Mouse (Mus musculus): ENCODE measurements around the gene Gsdma3. TPM values are rescaled to one million over a fixed set of nuclear protein-coding genes. Genes with fewer than 3 reads are reported as not detected.

Gsdma3 gene
- not detected in 2 replicates for polyA plus RNA-seq (2014; fragmentation: Nextera tagmentation; extraction: Ambion mirVana)

GRCm38 (mm10) chr11:98625611-98626410 is at the start of gene Gsdma3, which contains the start of gene Gm12355:
Gsdma3 (plus strand) TSS chr11:98626360.
Gm12355 (minus strand) TSS chr11:98625661.
- ATAC-seq (ENCODE audit: insufficient number of reproducible peaks, low FRiP score, low TSS enrichment, low read depth) (no peak), DNase-seq (ENCODE audit: low spot score) (no peak)
- Histone ChIP-seq H3K4me2 (ENCODE audit: low read depth, severe bottlenecking) (no peak within 1 kb of the TSS), H3K36me3 (ENCODE audit: control insufficient read depth, insufficient read depth, low read length) (no peaks in the 10 kb centered on the region), H3K4me3 (ENCODE audit: low read depth, low read length) (no peak within 1 kb of the TSS), H3K27ac (replicated peaks; ENCODE audit: low read depth, low read length) (no peak within 1 kb of the TSS), H3K4me1 (ENCODE audit: control insufficient read depth, insufficient read depth, low read length) (no peaks in the 10 kb centered on the region), H3K27me3 (ENCODE audit: control insufficient read depth, insufficient read depth, low read length) (no peaks in the 10 kb centered on the region), H3K9ac (ENCODE audit: low read length) (no peak within 1 kb of the TSS), H3K9me3 (ENCODE audit: control insufficient read depth, low read length) (no peaks in the 10 kb centered on the region)
- WGBS: 91% methylated on average over 10 of the region's 10 CpGs

GRCm38 (mm10) chr11:98577776-98578175 is 48.4 kb upstream of the Gsdma3 start:
- Histone ChIP-seq H3K27me3 (ENCODE audit: control insufficient read depth, insufficient read depth, low read length) (no peaks in the 10 kb centered on the region), H3K4me2 (ENCODE audit: low read depth, severe bottlenecking) (no peak overlapping the region), H3K9ac (ENCODE audit: low read length) (no peak overlapping the region), H3K27ac (replicated peaks; ENCODE audit: low read depth, low read length) (no peak overlapping the region), H3K9me3 (ENCODE audit: control insufficient read depth, low read length) (no peaks in the 10 kb centered on the region), H3K4me3 (ENCODE audit: low read depth, low read length) (no peak overlapping the region), H3K36me3 (ENCODE audit: control insufficient read depth, insufficient read depth, low read length) (peaks cover 3% of the 10 kb centered on the region; the same call in 1 of the 2 replicates), H3K4me1 (ENCODE audit: control insufficient read depth, insufficient read depth, low read length) (no peaks in the 10 kb centered on the region)
- ATAC-seq (ENCODE audit: insufficient number of reproducible peaks, low FRiP score, low TSS enrichment, low read depth) (no peak), DNase-seq (ENCODE audit: low spot score) (no peak)
- 86% methylated on average over 5 of the region's 5 CpGs for WGBS

GRCm38 (mm10) chr11:98580301-98581121 is 45.6 kb upstream of the Gsdma3 start:
- no peak overlapping the region for H3K4me3 ChIP-seq (ENCODE audit: low read depth, low read length)
- H3K36me3 ChIP-seq (ENCODE audit: control insufficient read depth, insufficient read depth, low read length): peaks cover 5% of the 10 kb centered on the region; the same call in 1 of the 2 replicates
- DNase-seq (ENCODE audit: low spot score): no peak
- ATAC-seq (ENCODE audit: insufficient number of reproducible peaks, low FRiP score, low TSS enrichment, low read depth): no peak
- no peak overlapping the region; the same call in 1 of the 2 replicates for H3K27ac ChIP-seq (replicated peaks; ENCODE audit: low read depth, low read length)
- H3K9me3 ChIP-seq (ENCODE audit: control insufficient read depth, low read length): no peaks in the 10 kb centered on the region
- no peaks in the 10 kb centered on the region for H3K27me3 ChIP-seq (ENCODE audit: control insufficient read depth, insufficient read depth, low read length)
- no peak overlapping the region for H3K4me2 ChIP-seq (ENCODE audit: low read depth, severe bottlenecking)
- no peak overlapping the region for H3K9ac ChIP-seq (ENCODE audit: low read length)
- WGBS: 83% methylated on average over 16 of the region's 16 CpGs
- peaks cover 4% of the 10 kb centered on the region; the same call in 1 of the 2 replicates for H3K4me1 ChIP-seq (ENCODE audit: control insufficient read depth, insufficient read depth, low read length)

- Histone ChIP-seq H3K4me3 (ENCODE audit: low read depth, low read length) (no peak overlapping the region), H3K27ac (replicated peaks; ENCODE audit: low read depth, low read length) (no peak overlapping the region), H3K9me3 (ENCODE audit: control insufficient read depth, low read length) (no peaks in the 10 kb centered on the region), H3K4me1 (ENCODE audit: control insufficient read depth, insufficient read depth, low read length) (peaks cover 12% of the 10 kb centered on the region), H3K4me2 (ENCODE audit: low read depth, severe bottlenecking) (no peak overlapping the region), H3K9ac (ENCODE audit: low read length) (no peak overlapping the region), H3K27me3 (ENCODE audit: control insufficient read depth, insufficient read depth, low read length) (no peaks in the 10 kb centered on the region), H3K36me3 (ENCODE audit: control insufficient read depth, insufficient read depth, low read length) (peaks cover 5% of the 10 kb centered on the region; the same call in 1 of the 2 replicates)
- DNase-seq (ENCODE audit: low spot score) (no peak), ATAC-seq (ENCODE audit: insufficient number of reproducible peaks, low FRiP score, low TSS enrichment, low read depth) (no peak)
- 79% methylated on average over 17 of the region's 17 CpGs for WGBS
Observed at GRCm38 (mm10) chr11:98581286-98582029, 44.7 kb upstream of the Gsdma3 start.

GRCm38 (mm10) chr11:98582030-98582388 is 44.2 kb upstream of the Gsdma3 start:
- H3K4me3 ChIP-seq (ENCODE audit: low read depth, low read length): no peak overlapping the region
- 88% methylated on average over 8 of the region's 8 CpGs for WGBS
- H3K4me2 ChIP-seq (ENCODE audit: low read depth, severe bottlenecking): no peak overlapping the region
- H3K9ac ChIP-seq (ENCODE audit: low read length): no peak overlapping the region
- H3K9me3 ChIP-seq (ENCODE audit: control insufficient read depth, low read length): no peaks in the 10 kb centered on the region
- peaks cover 5% of the 10 kb centered on the region; the same call in 1 of the 2 replicates for H3K36me3 ChIP-seq (ENCODE audit: control insufficient read depth, insufficient read depth, low read length)
- no peak overlapping the region for H3K27ac ChIP-seq (replicated peaks; ENCODE audit: low read depth, low read length)
- H3K27me3 ChIP-seq (ENCODE audit: control insufficient read depth, insufficient read depth, low read length): no peaks in the 10 kb centered on the region
- H3K4me1 ChIP-seq (ENCODE audit: control insufficient read depth, insufficient read depth, low read length): peaks cover 12% of the 10 kb centered on the region
- DNase-seq (ENCODE audit: low spot score) (no peak), ATAC-seq (ENCODE audit: insufficient number of reproducible peaks, low FRiP score, low TSS enrichment, low read depth) (no peak)

GRCm38 (mm10) chr11:98582551-98583264 is 43.5 kb upstream of the Gsdma3 start:
- 90% methylated on average over 12 of the region's 12 CpGs for WGBS
- H3K4me1 ChIP-seq (ENCODE audit: control insufficient read depth, insufficient read depth, low read length): peaks cover 15% of the 10 kb centered on the region

GRCm38 (mm10) chr11:98583265-98583552 is 43.0 kb upstream of the Gsdma3 start:
- ATAC-seq (ENCODE audit: insufficient number of reproducible peaks, low FRiP score, low TSS enrichment, low read depth) (no peak), DNase-seq (ENCODE audit: low spot score) (no peak)
- 93% methylated on average over 3 of the region's 3 CpGs for WGBS
- Histone ChIP-seq H3K9ac (ENCODE audit: low read length) (no peak overlapping the region), H3K36me3 (ENCODE audit: control insufficient read depth, insufficient read depth, low read length) (peaks cover 5% of the 10 kb centered on the region; the same call in 1 of the 2 replicates), H3K27ac (replicated peaks; ENCODE audit: low read depth, low read length) (no peak overlapping the region; the same call in 1 of the 2 replicates), H3K4me2 (ENCODE audit: low read depth, severe bottlenecking) (no peak overlapping the region), H3K27me3 (ENCODE audit: control insufficient read depth, insufficient read depth, low read length) (no peaks in the 10 kb centered on the region), H3K9me3 (ENCODE audit: control insufficient read depth, low read length) (no peaks in the 10 kb centered on the region), H3K4me1 (ENCODE audit: control insufficient read depth, insufficient read depth, low read length) (peaks cover 16% of the 10 kb centered on the region), H3K4me3 (ENCODE audit: low read depth, low read length) (no peak overlapping the region)

More at GRCm38 (mm10) chr11:98582551-98583264, 43.5 kb upstream of the Gsdma3 start:
- Histone ChIP-seq H3K9ac (ENCODE audit: low read length) (no peak overlapping the region), H3K4me3 (ENCODE audit: low read depth, low read length) (no peak overlapping the region), H3K4me2 (ENCODE audit: low read depth, severe bottlenecking) (no peak overlapping the region), H3K9me3 (ENCODE audit: control insufficient read depth, low read length) (no peaks in the 10 kb centered on the region), H3K27ac (replicated peaks; ENCODE audit: low read depth, low read length) (no peak overlapping the region; the same call in 1 of the 2 replicates), H3K27me3 (ENCODE audit: control insufficient read depth, insufficient read depth, low read length) (no peaks in the 10 kb centered on the region), H3K36me3 (ENCODE audit: control insufficient read depth, insufficient read depth, low read length) (peaks cover 5% of the 10 kb centered on the region; the same call in 1 of the 2 replicates)
- ATAC-seq (ENCODE audit: insufficient number of reproducible peaks, low FRiP score, low TSS enrichment, low read depth): no peak
- DNase-seq (ENCODE audit: low spot score): no peak

Data from limb, embryonic 11.5 days (tissue).